Mouse (Mus musculus): ENCODE measurements at regions not wholly inside any gene's neighbourhood (a gene's known extent, or its start where the extent isn't known, plus 50 kb on each side); places are given as distances from the start of the nearest gene placed in this dataset.

- Histone ChIP-seq H3ac (ENCODE audit: control insufficient read depth, insufficient read length) (no peak overlapping the region), H3K4me2 (ENCODE audit: low read depth) (no peak overlapping the region), H3K36me3 (ENCODE audit: control insufficient read depth, insufficient read depth) (no peaks in the 10 kb centered on the region), H3K27me3 (ENCODE audit: control insufficient read depth, insufficient read depth, insufficient read length) (no peaks in the 10 kb centered on the region), H3K4me3 (no peak overlapping the region), H3K79me2 (ENCODE audit: control insufficient read depth, insufficient read depth) (no peaks in the 10 kb centered on the region)
- TF ChIP-seq TCF12 (IDR thresholded peaks at IDR 0.05; ENCODE audit: insufficient read depth, poor library complexity, severe bottlenecking): no peak
- no peak for TF ChIP-seq MYOG (IDR thresholded peaks at IDR 0.05; ENCODE audit: control insufficient read depth in 1 of 3, insufficient read depth in 1 of 3, insufficient read length in 2 of 3, low read depth in 2 of 3)
- no peak for TF ChIP-seq MAX (IDR thresholded peaks at IDR 0.05; ENCODE audit: low read depth)
- TF ChIP-seq SRF (IDR thresholded peaks at IDR 0.05; ENCODE audit: control insufficient read depth, insufficient read length, low read depth): no peak
- no peak for TF ChIP-seq E2F4 (IDR thresholded peaks at IDR 0.05; ENCODE audit: insufficient read depth)
Measured at GRCm38 (mm10) chr2:47750997-47751623, 1062.8 kb upstream of the Acvr2a start.

DNA sequence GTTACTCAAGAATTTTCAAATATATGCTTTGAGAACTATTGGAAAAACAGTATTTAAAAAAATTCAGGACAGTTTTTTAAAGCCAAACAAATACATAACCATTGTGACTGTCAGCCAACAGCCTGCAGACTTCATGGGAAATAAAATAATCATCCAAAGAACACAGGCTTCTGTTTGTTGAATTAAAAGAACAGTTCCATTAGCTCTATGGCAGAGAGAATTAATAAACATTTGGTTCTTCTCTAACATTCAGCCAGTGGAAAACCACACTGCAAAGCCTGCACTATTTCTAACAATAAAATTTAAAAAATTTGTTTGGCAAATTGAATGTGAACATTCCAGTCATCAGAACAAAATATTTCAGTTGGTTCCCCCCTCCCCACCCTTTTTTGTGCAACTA, 1058.2 kb upstream of the Acvr2a start:
- H3K79me2 ChIP-seq (ENCODE audit: control insufficient read depth, insufficient read depth): no peaks in the 10 kb centered on the region
- TF ChIP-seq POLR2A (IDR thresholded peaks at IDR 0.05; ENCODE audit: insufficient read length, low read depth) (no peak), SRF (IDR thresholded peaks at IDR 0.05; ENCODE audit: control insufficient read depth, insufficient read length, low read depth) (no peak), MYOG (IDR thresholded peaks at IDR 0.05; ENCODE audit: control insufficient read depth in 1 of 3, insufficient read depth in 1 of 3, insufficient read length in 2 of 3, low read depth in 2 of 3) (no peak), E2F4 (IDR thresholded peaks at IDR 0.05; ENCODE audit: insufficient read depth) (no peak), TCF12 (IDR thresholded peaks at IDR 0.05; ENCODE audit: insufficient read depth, poor library complexity, severe bottlenecking) (no peak)
- no peak overlapping the region for H3K4me3 ChIP-seq
- no peaks in the 10 kb centered on the region for H3K36me3 ChIP-seq (ENCODE audit: control insufficient read depth, insufficient read depth)
- no peak overlapping the region for H3K4me2 ChIP-seq (ENCODE audit: low read depth)
- H3K27me3 ChIP-seq (ENCODE audit: control insufficient read depth, insufficient read depth, insufficient read length): no peaks in the 10 kb centered on the region
- no peak overlapping the region for H3ac ChIP-seq (ENCODE audit: control insufficient read depth, insufficient read length)

DNA sequence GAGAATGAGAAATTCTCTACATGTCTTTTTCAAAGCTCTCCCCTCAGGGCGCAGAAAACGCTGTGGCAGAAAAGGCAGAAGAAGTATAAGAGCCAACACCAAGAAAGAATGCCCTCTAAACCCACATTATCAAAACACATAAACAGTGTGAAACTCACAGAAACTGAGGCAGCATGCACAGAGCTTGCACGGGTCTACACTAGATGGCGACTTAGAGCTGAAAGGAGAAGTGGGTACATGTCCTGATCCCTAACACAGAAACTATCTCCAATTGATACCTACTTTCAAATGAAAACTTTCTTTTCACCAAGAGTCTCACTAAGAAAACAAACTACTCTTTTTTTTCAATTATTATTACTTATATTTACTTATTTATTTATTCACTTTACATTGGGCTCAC, 1057.7 kb upstream of the Acvr2a start:
- no peak overlapping the region for H3ac ChIP-seq (ENCODE audit: control insufficient read depth, insufficient read length)
- TF ChIP-seq TCF12 (IDR thresholded peaks at IDR 0.05; ENCODE audit: insufficient read depth, poor library complexity, severe bottlenecking): no peak
- no peak for TF ChIP-seq MAX (IDR thresholded peaks at IDR 0.05; ENCODE audit: low read depth)
- no peak overlapping the region for H3K4me2 ChIP-seq (ENCODE audit: low read depth)
- H3K27me3 ChIP-seq (ENCODE audit: control insufficient read depth, insufficient read depth, insufficient read length): no peaks in the 10 kb centered on the region
- no peaks in the 10 kb centered on the region for H3K36me3 ChIP-seq (ENCODE audit: control insufficient read depth, insufficient read depth)
- H3K4me3 ChIP-seq: no peak overlapping the region
- H3K79me2 ChIP-seq (ENCODE audit: control insufficient read depth, insufficient read depth): no peaks in the 10 kb centered on the region

GRCm38 (mm10) chr2:47775766-47776165, 1038.1 kb upstream of the Acvr2a start:
- Histone ChIP-seq H3K4me2 (ENCODE audit: low read depth) (no peak overlapping the region), H3K27me3 (ENCODE audit: control insufficient read depth, insufficient read depth, insufficient read length) (no peaks in the 10 kb centered on the region), H3K36me3 (ENCODE audit: control insufficient read depth, insufficient read depth) (no peaks in the 10 kb centered on the region), H3K79me2 (ENCODE audit: control insufficient read depth, insufficient read depth) (no peaks in the 10 kb centered on the region), H3K4me3 (no peak overlapping the region), H3ac (ENCODE audit: control insufficient read depth, insufficient read length) (no peak overlapping the region)
- TF ChIP-seq CEBPB (IDR thresholded peaks at IDR 0.05; ENCODE audit: insufficient read depth, poor library complexity, severe bottlenecking) (no peak), MYOD1 (IDR thresholded peaks at IDR 0.05; ENCODE audit: control insufficient read depth in 1 of 3, insufficient read length in 2 of 3, low read depth in 2 of 3) (no peak), MAX (IDR thresholded peaks at IDR 0.05; ENCODE audit: low read depth) (no peak), E2F4 (IDR thresholded peaks at IDR 0.05; ENCODE audit: insufficient read depth) (no peak), MYOG (IDR thresholded peaks at IDR 0.05; ENCODE audit: control insufficient read depth in 1 of 3, insufficient read depth in 1 of 3, insufficient read length in 2 of 3, low read depth in 2 of 3) (no peak), USF1 (IDR thresholded peaks at IDR 0.05; ENCODE audit: low read depth) (no peak), TCF3 (IDR thresholded peaks at IDR 0.05; ENCODE audit: insufficient read length, low read depth) (no peak), TCF12 (IDR thresholded peaks at IDR 0.05; ENCODE audit: insufficient read depth, poor library complexity, severe bottlenecking) (no peak), POLR2AphosphoS2 (IDR thresholded peaks at IDR 0.05; ENCODE audit: insufficient read length, low read depth) (no peak), SRF (IDR thresholded peaks at IDR 0.05; ENCODE audit: control insufficient read depth, insufficient read length, low read depth) (no peak), POLR2A (IDR thresholded peaks at IDR 0.05; ENCODE audit: insufficient read length, low read depth) (no peak), REST (IDR thresholded peaks at IDR 0.05; ENCODE audit: insufficient read depth, insufficient read length) (no peak)

GRCm38 (mm10) chr2:47776965-47777364, 1036.9 kb upstream of the Acvr2a start:
- H3K79me2 ChIP-seq (ENCODE audit: control insufficient read depth, insufficient read depth): no peaks in the 10 kb centered on the region
- no peaks in the 10 kb centered on the region for H3K36me3 ChIP-seq (ENCODE audit: control insufficient read depth, insufficient read depth)
- H3K4me3 ChIP-seq: no peak overlapping the region
- H3K4me2 ChIP-seq (ENCODE audit: low read depth): no peak overlapping the region
- no peaks in the 10 kb centered on the region for H3K27me3 ChIP-seq (ENCODE audit: control insufficient read depth, insufficient read depth, insufficient read length)
- H3ac ChIP-seq (ENCODE audit: control insufficient read depth, insufficient read length): no peak overlapping the region
- TF ChIP-seq E2F4 (IDR thresholded peaks at IDR 0.05; ENCODE audit: insufficient read depth): no peak
- no peak for TF ChIP-seq CEBPB (IDR thresholded peaks at IDR 0.05; ENCODE audit: insufficient read depth, poor library complexity, severe bottlenecking)
- TF ChIP-seq USF1 (IDR thresholded peaks at IDR 0.05; ENCODE audit: low read depth): no peak
- no peak for TF ChIP-seq MAX (IDR thresholded peaks at IDR 0.05; ENCODE audit: low read depth)
- TF ChIP-seq SRF (IDR thresholded peaks at IDR 0.05; ENCODE audit: control insufficient read depth, insufficient read length, low read depth): no peak
- TF ChIP-seq POLR2AphosphoS2 (IDR thresholded peaks at IDR 0.05; ENCODE audit: insufficient read length, low read depth): no peak
- no peak for TF ChIP-seq MYOG (IDR thresholded peaks at IDR 0.05; ENCODE audit: control insufficient read depth in 1 of 3, insufficient read depth in 1 of 3, insufficient read length in 2 of 3, low read depth in 2 of 3)
- TF ChIP-seq TCF3 (IDR thresholded peaks at IDR 0.05; ENCODE audit: insufficient read length, low read depth): no peak
- no peak for TF ChIP-seq MYOD1 (IDR thresholded peaks at IDR 0.05; ENCODE audit: control insufficient read depth in 1 of 3, insufficient read length in 2 of 3, low read depth in 2 of 3)
- TF ChIP-seq POLR2A (IDR thresholded peaks at IDR 0.05; ENCODE audit: insufficient read length, low read depth): no peak
- no peak for TF ChIP-seq REST (IDR thresholded peaks at IDR 0.05; ENCODE audit: insufficient read depth, insufficient read length)
- no peak for TF ChIP-seq TCF12 (IDR thresholded peaks at IDR 0.05; ENCODE audit: insufficient read depth, poor library complexity, severe bottlenecking)
